Mouse (Mus musculus) C2C12 (cell line): ENCODE data around the gene Gas2l3.

ENCODE experiments used
- CTCF ChIP-seq: IDR thresholded peaks from one replicate; pipeline ENCODE4 v1.5.1; 2011; ENCODE audit not compliant: control insufficient read depth, insufficient read depth, insufficient read length
- MYOG ChIP-seq: IDR thresholded peaks from one replicate; pipeline ENCODE4 v1.6.1; 2011; ENCODE audit not compliant: control insufficient read depth, insufficient read length; ENCODE audit errors: extremely low read depth

DNA sequence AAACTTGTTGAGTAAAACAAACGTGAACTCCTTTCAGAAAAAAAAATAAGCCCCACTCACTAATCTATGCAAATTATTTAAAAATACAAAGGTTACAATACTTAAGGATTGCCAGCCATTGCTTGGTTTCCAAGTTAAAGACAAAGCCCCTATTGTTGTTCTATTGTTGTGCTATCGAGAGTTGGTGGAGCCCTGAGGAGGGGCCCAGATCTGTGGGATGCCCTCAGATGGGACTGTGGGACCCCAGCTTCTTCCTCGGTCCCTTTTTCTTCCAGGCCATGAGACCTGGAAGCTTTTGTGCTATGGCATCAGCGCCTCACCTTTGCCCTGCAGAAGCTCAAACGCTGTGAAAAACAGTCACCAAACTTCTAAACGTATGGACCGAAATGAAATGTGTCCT, 37.9 kb upstream of the Gas2l3 start:
- TF ChIP-seq MYOG, result no peak
- TF ChIP-seq CTCF, result no peak
